Mouse (Mus musculus): Measurements from ENCODE around the gene 9130230L23Rik. TPM values are rescaled to one million over a fixed set of nuclear protein-coding genes. Genes with fewer than 3 reads are reported as not detected.

9130230L23Rik gene
- total and polyA plus RNA-seq, 3 experiments: 0.22 TPM; not detected in 2

GRCm38 (mm10) chr5:65973189-65973588 lies 30.9 kb downstream of the 9130230L23Rik start:
- H3K36me3 ChIP-seq (ENCODE audit: control insufficient read depth in 1 of 2, insufficient read depth in 2 of 2, low read length in 2 of 2): no peaks in the 10 kb centered on the region
- no peak for DNase-seq (ENCODE audit: low read depth, low spot score)
- H3K27ac ChIP-seq (ENCODE audit: control insufficient read depth, low read depth, low read length): no peak overlapping the region
- H3K4me3 ChIP-seq (ENCODE audit: control insufficient read depth in 1 of 2, insufficient read depth in 1 of 2, low read depth in 2 of 2, low read length in 2 of 2): no peak overlapping the region
- no peaks in the 10 kb centered on the region for H3K79me2 ChIP-seq (ENCODE audit: control insufficient read depth, insufficient read depth, low read length, poor library complexity)
- no peaks in the 10 kb centered on the region; a peak in 1 of 4 replicates for H3K4me1 ChIP-seq (ENCODE audit: control insufficient read depth in 1 of 2, insufficient read depth in 2 of 2, low read length in 2 of 2)
- peaks cover 0 to 3% of the 10 kb centered on the region in 2 experiments; a peak in 3 of 4 replicates for H3K27me3 ChIP-seq (ENCODE audit: control insufficient read depth in 1 of 2, insufficient read depth in 2 of 2, low read length in 2 of 2)
- H3K9me3 ChIP-seq (replicated peaks; ENCODE audit: insufficient read depth, low read length): no peaks in the 10 kb centered on the region
- H3K9ac ChIP-seq (ENCODE audit: control insufficient read depth, low read depth, low read length, poor library complexity, severe bottlenecking): no peak overlapping the region
- TF ChIP-seq JUND (IDR thresholded peaks at IDR 0.05; ENCODE audit: low read depth, low read length) (no peak), RAD21 (IDR thresholded peaks at IDR 0.05; ENCODE audit: low read depth, low read length) (no peak)

- Histone ChIP-seq H3K79me2 (ENCODE audit: control insufficient read depth, insufficient read depth, low read length, poor library complexity) (no peaks in the 10 kb centered on the region), H3K9ac (ENCODE audit: control insufficient read depth, low read depth, low read length, poor library complexity, severe bottlenecking) (no peak overlapping the region)
- TF ChIP-seq BHLHE40 (IDR thresholded peaks at IDR 0.05; ENCODE audit: borderline replicate concordance, low read depth, low read length): no peak
- TF ChIP-seq POLR2AphosphoS2 (IDR thresholded peaks at IDR 0.05; ENCODE audit: low read length): no peak
- peak; percentile 5; the same call in 1 of the 2 replicates for TF ChIP-seq RAD21 (IDR thresholded peaks at IDR 0.05; ENCODE audit: low read depth, low read length)
- TF ChIP-seq CTCF (IDR thresholded peaks at IDR 0.05 in 2 of 3, conservative IDR thresholded peaks at IDR 0.05 in 1 of 3; ENCODE audit: control insufficient read depth in 1 of 3, insufficient read depth in 1 of 3, low read depth in 2 of 3, low read length in 3 of 3, poor library complexity in 1 of 3, severe bottlenecking in 1 of 3): peak in 1 of 3 experiments; percentile 12; a peak in 2 of 6 replicates
These were observed 36.1 kb downstream of the 9130230L23Rik start for GRCm38 (mm10) chr5:65968004-65968403.

DNA sequence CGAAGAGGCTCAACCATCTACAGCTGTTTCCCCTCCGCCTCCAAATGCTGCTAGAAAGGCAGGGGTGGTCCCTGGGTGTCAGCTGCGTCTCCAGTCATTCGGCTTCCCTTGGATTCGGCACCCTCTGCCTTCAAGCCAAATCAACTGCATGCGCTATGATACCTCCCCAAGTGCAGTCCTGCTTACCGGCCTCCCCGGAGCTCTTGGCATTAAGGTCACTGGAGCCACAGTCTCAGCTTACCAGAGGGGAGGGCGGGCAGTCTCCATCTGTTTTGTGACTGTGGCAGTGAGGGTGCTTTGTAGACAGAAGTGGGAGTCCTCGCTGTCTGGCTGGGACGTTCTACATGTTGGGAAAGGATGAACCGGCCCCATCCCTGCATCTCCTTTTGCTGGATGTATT lies 37.0 kb downstream of the 9130230L23Rik start:
- Histone ChIP-seq H3K4me1 (ENCODE audit: control insufficient read depth in 1 of 2, insufficient read depth in 2 of 2, low read length in 2 of 2) (no peaks in the 10 kb centered on the region; a peak in 1 of 4 replicates), H3K27me3 (ENCODE audit: control insufficient read depth in 1 of 2, insufficient read depth in 2 of 2, low read length in 2 of 2) (peaks cover 0 to 3% of the 10 kb centered on the region in 2 experiments; a peak in 1 of 4 replicates), H3K9me3 (replicated peaks; ENCODE audit: insufficient read depth, low read length) (no peaks in the 10 kb centered on the region), H3K27ac (ENCODE audit: control insufficient read depth, low read depth, low read length) (no peak overlapping the region), H3K9ac (ENCODE audit: control insufficient read depth, low read depth, low read length, poor library complexity, severe bottlenecking) (no peak overlapping the region), H3K79me2 (ENCODE audit: control insufficient read depth, insufficient read depth, low read length, poor library complexity) (no peaks in the 10 kb centered on the region), H3K4me3 (ENCODE audit: control insufficient read depth in 1 of 2, insufficient read depth in 1 of 2, low read depth in 2 of 2, low read length in 2 of 2) (no peak overlapping the region), H3K36me3 (ENCODE audit: control insufficient read depth in 1 of 2, insufficient read depth in 2 of 2, low read length in 2 of 2) (no peaks in the 10 kb centered on the region)
- DNase-seq (ENCODE audit: low read depth, low spot score): no peak
- no peak for TF ChIP-seq MXI1 (IDR thresholded peaks at IDR 0.05; ENCODE audit: low read depth, low read length)
- TF ChIP-seq POLR2AphosphoS5 (IDR thresholded peaks at IDR 0.05; ENCODE audit: borderline replicate concordance, low read depth, low read length): no peak
- TF ChIP-seq SMC3 (IDR thresholded peaks at IDR 0.05; ENCODE audit: low read depth, low read length): no peak
- no peak for TF ChIP-seq MEF2A (IDR thresholded peaks at IDR 0.05; ENCODE audit: extremely low read depth, insufficient replicate concordance, low read depth, low read length, poor library complexity, severe bottlenecking)
- TF ChIP-seq ZNF384 (IDR thresholded peaks at IDR 0.05; ENCODE audit: low read depth, low read length): no peak
- TF ChIP-seq ETS1 (IDR thresholded peaks at IDR 0.05; ENCODE audit: low read depth, low read length): no peak
- TF ChIP-seq KAT2A (conservative IDR thresholded peaks at IDR 0.05; ENCODE audit: low read depth, low read length): no peak
- no peak for TF ChIP-seq CHD1 (IDR thresholded peaks at IDR 0.05; ENCODE audit: low read depth, low read length)
- no peak for TF ChIP-seq RAD21 (IDR thresholded peaks at IDR 0.05; ENCODE audit: low read depth, low read length)
- no peak for TF ChIP-seq HCFC1 (IDR thresholded peaks at IDR 0.05; ENCODE audit: low read depth, low read length)
- no peak for TF ChIP-seq JUND (IDR thresholded peaks at IDR 0.05; ENCODE audit: low read depth, low read length)
- TF ChIP-seq USF1 (IDR thresholded peaks at IDR 0.05; ENCODE audit: low read depth, low read length): no peak

More at GRCm38 (mm10) chr5:65968004-65968403, 36.1 kb downstream of the 9130230L23Rik start:
- Histone ChIP-seq H3K4me1 (ENCODE audit: control insufficient read depth in 1 of 2, insufficient read depth in 2 of 2, low read length in 2 of 2) (no peaks in the 10 kb centered on the region; a peak in 1 of 4 replicates), H3K27me3 (ENCODE audit: control insufficient read depth in 1 of 2, insufficient read depth in 2 of 2, low read length in 2 of 2) (peaks cover 0 to 3% of the 10 kb centered on the region in 2 experiments; a peak in 1 of 4 replicates), H3K36me3 (ENCODE audit: control insufficient read depth in 1 of 2, insufficient read depth in 2 of 2, low read length in 2 of 2) (no peaks in the 10 kb centered on the region), H3K27ac (ENCODE audit: control insufficient read depth, low read depth, low read length) (no peak overlapping the region), H3K9me3 (replicated peaks; ENCODE audit: insufficient read depth, low read length) (no peaks in the 10 kb centered on the region), H3K4me3 (ENCODE audit: control insufficient read depth in 1 of 2, insufficient read depth in 1 of 2, low read depth in 2 of 2, low read length in 2 of 2) (no peak overlapping the region)
- DNase-seq (ENCODE audit: low read depth, low spot score): no peak

All from MEL (cell line).